Mouse (Mus musculus): ENCODE results near the gene Gm10840. TPM values are rescaled to one million over a fixed set of nuclear protein-coding genes. Genes with fewer than 3 reads are reported as not detected.

Gm10840 gene
- polyA plus RNA-seq, 1 experiment from 2014 or later: 0.84 TPM

- Histone ChIP-seq H3K4me3 (no peak overlapping the region), H3K4me1 (peaks cover 32% of the 10 kb centered on the region), H3K9me3 (no peaks in the 10 kb centered on the region), H3K27me3 (no peaks in the 10 kb centered on the region), H3K4me2 (no peak overlapping the region), H3K27ac (no peak overlapping the region), H3K36me3 (peaks cover 49% of the 10 kb centered on the region), H3K9ac (no peak overlapping the region)
- ATAC-seq (ENCODE audit: insufficient number of reproducible peaks, low FRiP score, low TSS enrichment, low read depth): no peak
- whole genome bisulfite sequencing: 81% methylated on average over 4 of the region's 4 CpGs
These were observed 2.9 kb downstream of the Gm10840 start for GRCm38 (mm10) chr11:106163546-106163945.

- no peak overlapping the region for H3K4me3 ChIP-seq
- no peak overlapping the region for H3K9ac ChIP-seq
- no peak for ATAC-seq (ENCODE audit: insufficient number of reproducible peaks, low FRiP score, low TSS enrichment, low read depth)
- no peaks in the 10 kb centered on the region for H3K9me3 ChIP-seq
- 91% methylated on average over 16 of the region's 16 CpGs for WGBS
- peaks cover 55% of the 10 kb centered on the region for H3K36me3 ChIP-seq
- peaks cover 21% of the 10 kb centered on the region for H3K4me1 ChIP-seq
- no peak overlapping the region for H3K4me2 ChIP-seq
- H3K27ac ChIP-seq: no peak overlapping the region
- no peaks in the 10 kb centered on the region for H3K27me3 ChIP-seq
These were observed 4.0 kb downstream of the Gm10840 start for GRCm38 (mm10) chr11:106164601-106165180.

- no peak overlapping the region for H3K27ac ChIP-seq
- H3K27me3 ChIP-seq: no peaks in the 10 kb centered on the region
- H3K36me3 ChIP-seq: peaks cover 67% of the 10 kb centered on the region
- no peaks in the 10 kb centered on the region for H3K9me3 ChIP-seq
- H3K9ac ChIP-seq: no peak overlapping the region
- ATAC-seq (ENCODE audit: insufficient number of reproducible peaks, low FRiP score, low TSS enrichment, low read depth): no peak
- no peak overlapping the region for H3K4me2 ChIP-seq
- no peaks in the 10 kb centered on the region for H3K4me1 ChIP-seq
- H3K4me3 ChIP-seq: no peak overlapping the region
- 73% methylated on average over 5 of the region's 5 CpGs for WGBS
These were observed 6.8 kb downstream of the Gm10840 start for GRCm38 (mm10) chr11:106167435-106167834.

- Histone ChIP-seq H3K4me1 (peaks cover 6% of the 10 kb centered on the region), H3K4me2 (no peak overlapping the region), H3K36me3 (peaks cover 44% of the 10 kb centered on the region), H3K9me3 (no peaks in the 10 kb centered on the region), H3K27me3 (no peaks in the 10 kb centered on the region), H3K9ac (no peak overlapping the region), H3K4me3 (no peak overlapping the region), H3K27ac (no peak overlapping the region)
- WGBS: 71% methylated on average over 7 of the region's 7 CpGs
- ATAC-seq (ENCODE audit: insufficient number of reproducible peaks, low FRiP score, low TSS enrichment, low read depth): no peak
These were observed 10.2 kb downstream of the Gm10840 start for GRCm38 (mm10) chr11:106170807-106171206.

- H3K4me1 ChIP-seq: peaks cover 6% of the 10 kb centered on the region
- no peak overlapping the region for H3K9ac ChIP-seq
- 98% methylated on average over 2 of the region's 2 CpGs for WGBS
These were observed 12.6 kb downstream of the Gm10840 start for GRCm38 (mm10) chr11:106173228-106173627.

GRCm38 (mm10) chr11:106174372-106174771, 13.7 kb downstream of the Gm10840 start:
- Histone ChIP-seq H3K27me3 (no peaks in the 10 kb centered on the region), H3K4me1 (peaks cover 6% of the 10 kb centered on the region), H3K27ac (no peak overlapping the region), H3K36me3 (peaks cover 21% of the 10 kb centered on the region), H3K4me2 (no peak overlapping the region), H3K9ac (no peak overlapping the region), H3K4me3 (no peak overlapping the region), H3K9me3 (no peaks in the 10 kb centered on the region)
- ATAC-seq (ENCODE audit: insufficient number of reproducible peaks, low FRiP score, low TSS enrichment, low read depth): no peak
- WGBS: 66% methylated on average over 5 of the region's 5 CpGs

More at GRCm38 (mm10) chr11:106173228-106173627, 12.6 kb downstream of the Gm10840 start:
- Histone ChIP-seq H3K27ac (no peak overlapping the region), H3K9me3 (no peaks in the 10 kb centered on the region), H3K36me3 (peaks cover 26% of the 10 kb centered on the region), H3K27me3 (no peaks in the 10 kb centered on the region), H3K4me2 (no peak overlapping the region), H3K4me3 (no peak overlapping the region)
- ATAC-seq (ENCODE audit: insufficient number of reproducible peaks, low FRiP score, low TSS enrichment, low read depth): no peak

GRCm38 (mm10) chr11:106175081-106175480, 14.4 kb downstream of the Gm10840 start:
- H3K27ac ChIP-seq: no peak overlapping the region
- ATAC-seq (ENCODE audit: insufficient number of reproducible peaks, low FRiP score, low TSS enrichment, low read depth): no peak
- 28% methylated on average over 3 of the region's 3 CpGs for WGBS

GRCm38 (mm10) chr11:106176372-106176771, 15.7 kb downstream of the Gm10840 start:
- Histone ChIP-seq H3K27ac (no peak overlapping the region), H3K36me3 (peaks cover 8% of the 10 kb centered on the region; the same call in 1 of the 2 replicates), H3K4me1 (peaks cover 9% of the 10 kb centered on the region), H3K4me3 (no peak overlapping the region), H3K27me3 (no peaks in the 10 kb centered on the region), H3K9ac (no peak overlapping the region), H3K9me3 (no peaks in the 10 kb centered on the region), H3K4me2 (no peak overlapping the region)
- WGBS: 85% methylated on average over 5 of the region's 5 CpGs
- no peak for ATAC-seq (ENCODE audit: insufficient number of reproducible peaks, low FRiP score, low TSS enrichment, low read depth)

More at GRCm38 (mm10) chr11:106175081-106175480, 14.4 kb downstream of the Gm10840 start:
- Histone ChIP-seq H3K9ac (no peak overlapping the region), H3K4me3 (no peak overlapping the region), H3K27me3 (no peaks in the 10 kb centered on the region), H3K4me1 (peaks cover 7% of the 10 kb centered on the region), H3K9me3 (no peaks in the 10 kb centered on the region), H3K36me3 (peaks cover 16% of the 10 kb centered on the region), H3K4me2 (no peak overlapping the region)

GRCm38 (mm10) chr11:106178036-106178782, 17.6 kb downstream of the Gm10840 start:
- no peak overlapping the region for H3K27ac ChIP-seq
- 57% methylated on average over 5 of the region's 5 CpGs for whole genome bisulfite sequencing
- no peak overlapping the region for H3K4me2 ChIP-seq
- no peaks in the 10 kb centered on the region for H3K27me3 ChIP-seq
- H3K4me1 ChIP-seq: peaks cover 9% of the 10 kb centered on the region
- H3K4me3 ChIP-seq: no peak overlapping the region
- no peak overlapping the region for H3K9ac ChIP-seq
- no peaks in the 10 kb centered on the region for H3K9me3 ChIP-seq
- no peak for ATAC-seq (ENCODE audit: insufficient number of reproducible peaks, low FRiP score, low TSS enrichment, low read depth)
- peaks cover 7% of the 10 kb centered on the region; the same call in 1 of the 2 replicates for H3K36me3 ChIP-seq

GRCm38 (mm10) chr11:106179711-106180448, 19.2 kb downstream of the Gm10840 start:
- H3K4me1 ChIP-seq: peaks cover 3% of the 10 kb centered on the region; the same call in 1 of the 2 replicates
- peaks cover 7% of the 10 kb centered on the region; the same call in 1 of the 2 replicates for H3K36me3 ChIP-seq
- no peak for ATAC-seq (ENCODE audit: insufficient number of reproducible peaks, low FRiP score, low TSS enrichment, low read depth)
- no peak overlapping the region for H3K4me2 ChIP-seq
- H3K9ac ChIP-seq: no peak overlapping the region
- no peaks in the 10 kb centered on the region for H3K27me3 ChIP-seq
- H3K9me3 ChIP-seq: no peaks in the 10 kb centered on the region
- no peak overlapping the region for H3K4me3 ChIP-seq
- no peak overlapping the region for H3K27ac ChIP-seq
- 74% methylated on average over 7 of the region's 7 CpGs for WGBS

GRCm38 (mm10) chr11:106180449-106180801, 19.8 kb downstream of the Gm10840 start:
- no peak for ATAC-seq (ENCODE audit: insufficient number of reproducible peaks, low FRiP score, low TSS enrichment, low read depth)
- no peaks in the 10 kb centered on the region for H3K27me3 ChIP-seq
- no peak overlapping the region for H3K27ac ChIP-seq
- 0 out of 2 replicates have a peak, but pooled peaks cover 3% of the 10 kb centered on the region for H3K4me1 ChIP-seq
- H3K9me3 ChIP-seq: no peaks in the 10 kb centered on the region
- no peak overlapping the region for H3K4me3 ChIP-seq
- peaks cover 7% of the 10 kb centered on the region; the same call in 1 of the 2 replicates for H3K36me3 ChIP-seq
- H3K9ac ChIP-seq: no peak overlapping the region
- WGBS: 86% methylated on average over 2 of the region's 2 CpGs
- no peak overlapping the region for H3K4me2 ChIP-seq

GRCm38 (mm10) chr11:106187326-106187725, 26.7 kb downstream of the Gm10840 start:
- no peaks in the 10 kb centered on the region for H3K9me3 ChIP-seq
- no peaks in the 10 kb centered on the region for H3K27me3 ChIP-seq
- 94% methylated on average over 4 of the region's 4 CpGs for WGBS
- no peak overlapping the region for H3K9ac ChIP-seq
- H3K4me2 ChIP-seq: no peak overlapping the region
- H3K36me3 ChIP-seq: peaks cover 8% of the 10 kb centered on the region; the same call in 1 of the 2 replicates
- no peak for ATAC-seq (ENCODE audit: insufficient number of reproducible peaks, low FRiP score, low TSS enrichment, low read depth)
- H3K4me3 ChIP-seq: no peak overlapping the region
- H3K4me1 ChIP-seq: peaks cover 3% of the 10 kb centered on the region; the same call in 1 of the 2 replicates
- H3K27ac ChIP-seq: no peak overlapping the region

Data from limb, embryonic 15.5 days (tissue).